Mouse (Mus musculus) urinary bladder, adult 2 months (tissue): ENCODE measurements around the gene Haus4. TPM values are rescaled to one million over a fixed set of nuclear protein-coding genes. Genes with fewer than 3 reads are reported as not detected.
A peak's percentile ranks its signal among the peaks of the same experiment; 100 is the strongest.

Experiments
- DNase-seq: peaks from one replicate; pipeline ENCODE4 v3.0.0; 2022; ENCODE audit warnings: low spot score
- polyA plus RNA-seq: library from polyadenylated mRNA; depleted of rRNA; stranded (reverse); fragments of >200 nt; gene quantifications from 2 replicates; pipeline ENCODE4 v1.2.3, GENCODE M21; 2012

The Haus4 gene
- polyA plus RNA-seq, 1 experiment, result 14.1 TPM

DNA sequence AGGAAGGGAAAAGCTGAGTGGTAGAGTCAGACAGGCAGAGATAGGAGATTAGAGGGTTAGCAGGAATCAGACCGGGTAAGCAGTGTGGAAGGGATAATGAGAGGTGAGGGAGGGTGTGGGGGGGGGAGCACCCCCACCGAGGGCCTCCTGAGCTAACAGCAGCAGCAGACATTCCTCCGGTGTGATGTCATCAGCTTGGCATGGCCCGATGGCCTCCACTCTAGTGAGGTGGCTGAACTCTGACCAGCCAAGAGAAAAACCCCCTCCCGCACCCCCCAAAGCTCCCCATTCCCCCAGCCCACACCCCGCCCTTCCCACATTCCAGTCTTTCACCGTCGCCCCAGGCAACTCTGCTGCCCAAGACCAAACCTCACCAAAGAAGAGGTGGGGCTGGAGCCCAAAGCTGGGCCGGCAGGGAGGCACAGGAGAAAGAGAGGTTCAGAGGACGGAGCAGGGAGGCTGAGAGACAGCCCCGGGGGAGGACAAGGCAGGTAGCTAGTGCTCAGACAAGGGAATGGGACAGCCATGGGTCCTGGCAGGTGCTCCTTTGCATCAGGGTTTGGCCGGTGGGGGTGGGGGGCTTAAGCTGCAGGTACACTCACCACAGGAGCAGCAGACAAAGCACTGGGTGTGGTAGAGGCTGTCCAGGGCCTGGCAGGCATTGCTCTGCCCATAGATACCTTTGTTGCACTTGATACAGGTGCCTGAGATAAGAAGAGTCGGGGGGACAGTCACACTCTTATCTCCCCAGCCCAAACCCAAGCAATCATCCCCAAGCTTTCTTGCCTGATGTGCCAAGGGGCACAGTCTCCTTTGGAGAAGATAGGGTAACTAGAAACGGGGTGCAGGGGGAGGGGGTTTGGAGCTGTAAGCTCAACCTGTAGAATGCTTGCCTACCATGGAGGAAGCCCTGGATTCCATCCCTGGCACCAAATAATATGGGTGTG, 18.6 kb upstream of the Haus4 start:
- no peak for DNase-seq

DNA sequence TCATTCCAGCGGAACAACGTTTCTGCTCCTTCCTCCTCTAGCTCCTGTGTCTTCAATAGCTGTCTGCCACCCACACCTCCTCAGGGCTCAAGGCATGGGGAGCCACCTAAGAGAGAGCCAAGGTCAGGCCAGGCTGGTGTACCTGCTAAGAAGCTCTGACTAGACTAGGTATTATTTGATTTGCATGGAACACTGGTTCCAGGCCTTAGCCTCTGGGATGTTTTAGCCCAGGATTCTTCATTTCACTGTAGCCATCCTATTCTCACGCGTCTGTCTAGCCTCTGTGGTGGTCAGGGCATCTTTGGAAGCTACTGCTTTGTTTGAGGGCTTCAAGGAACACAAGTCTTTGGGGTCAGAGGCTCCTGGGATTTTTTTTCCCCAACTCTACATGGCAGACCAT, 17.7 kb upstream of the Haus4 start:
- DNase-seq, result no peak

DNA sequence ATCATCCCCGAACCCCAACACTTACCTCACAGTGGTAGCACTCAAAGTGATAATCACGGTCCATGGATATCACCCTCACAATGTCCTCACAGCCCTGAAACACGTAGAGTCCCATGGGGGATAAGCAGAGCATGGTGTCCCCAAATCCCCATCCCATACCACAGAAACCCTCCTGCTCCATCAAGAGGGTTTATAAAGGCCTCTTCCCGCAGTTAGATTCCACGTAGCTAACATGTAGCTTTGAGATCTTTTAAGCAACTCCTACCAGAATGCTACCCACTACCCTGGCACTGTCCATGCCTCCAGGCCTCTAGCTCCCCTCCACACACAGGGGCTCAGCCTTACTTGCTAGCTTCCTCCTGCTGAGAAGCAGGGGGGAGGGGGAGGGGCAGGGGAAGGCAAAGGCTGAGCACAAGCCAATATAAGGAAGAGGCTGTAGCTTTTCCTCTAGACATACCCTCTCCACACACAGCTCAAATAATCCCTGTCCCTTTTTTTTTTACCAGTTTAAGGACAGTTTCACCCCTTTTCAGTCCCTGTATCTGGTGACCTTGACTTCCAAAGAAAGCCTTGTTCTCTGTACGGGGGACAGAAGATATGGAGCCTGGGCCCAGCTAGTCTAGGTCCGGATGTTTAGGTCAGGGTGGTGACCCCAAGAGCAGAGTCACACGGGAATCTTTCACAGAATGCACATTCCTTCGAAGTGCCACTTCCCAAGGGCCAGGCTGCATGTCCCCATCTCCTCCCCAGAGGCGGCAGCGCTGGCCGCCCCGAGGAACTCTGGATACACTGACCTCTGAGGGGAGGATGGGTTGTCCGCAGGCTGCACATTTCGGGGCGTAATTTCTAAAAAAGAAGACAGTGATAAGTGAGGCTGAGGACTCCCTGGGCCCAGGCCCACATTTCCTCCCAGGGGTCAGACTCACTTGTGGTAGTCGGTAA, 15.3 kb upstream of the Haus4 start:
- DNase-seq, result no peak

DNA sequence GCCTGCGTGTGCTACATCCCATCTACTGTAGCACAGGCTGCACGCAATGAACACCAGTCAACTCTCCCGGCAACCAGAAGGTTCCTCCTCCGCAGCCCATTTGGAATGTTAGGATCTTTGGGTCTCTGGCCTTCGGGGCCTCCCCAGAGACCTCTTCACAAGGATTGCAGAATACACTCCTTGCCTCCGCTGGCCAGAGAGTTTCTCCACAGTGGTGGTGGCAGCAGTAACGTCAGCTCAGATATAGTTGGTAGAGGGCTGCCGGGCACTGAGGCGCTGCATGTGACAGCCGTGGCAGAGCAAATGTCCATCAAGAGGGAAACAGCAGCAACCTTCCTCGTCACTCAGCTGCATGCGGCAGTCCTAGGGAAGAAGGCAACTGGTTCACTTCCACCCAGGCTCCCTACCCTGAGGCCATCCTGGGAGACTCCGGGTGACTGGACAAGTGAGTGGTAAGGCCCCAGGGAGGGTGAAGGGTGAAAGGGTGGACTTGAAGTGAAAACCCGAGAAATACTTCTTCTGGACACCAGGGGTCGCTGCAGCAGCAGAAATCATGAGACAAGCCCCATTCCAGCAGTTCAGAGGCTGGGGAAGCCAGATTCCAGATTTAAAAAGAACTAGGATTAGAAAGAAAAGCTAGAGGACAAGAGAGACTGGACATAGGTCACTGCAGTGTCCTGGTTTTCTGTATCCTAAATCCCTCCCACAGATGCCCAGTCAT, 14.4 kb upstream of the Haus4 start:
- DNase-seq, result no peak

DNA sequence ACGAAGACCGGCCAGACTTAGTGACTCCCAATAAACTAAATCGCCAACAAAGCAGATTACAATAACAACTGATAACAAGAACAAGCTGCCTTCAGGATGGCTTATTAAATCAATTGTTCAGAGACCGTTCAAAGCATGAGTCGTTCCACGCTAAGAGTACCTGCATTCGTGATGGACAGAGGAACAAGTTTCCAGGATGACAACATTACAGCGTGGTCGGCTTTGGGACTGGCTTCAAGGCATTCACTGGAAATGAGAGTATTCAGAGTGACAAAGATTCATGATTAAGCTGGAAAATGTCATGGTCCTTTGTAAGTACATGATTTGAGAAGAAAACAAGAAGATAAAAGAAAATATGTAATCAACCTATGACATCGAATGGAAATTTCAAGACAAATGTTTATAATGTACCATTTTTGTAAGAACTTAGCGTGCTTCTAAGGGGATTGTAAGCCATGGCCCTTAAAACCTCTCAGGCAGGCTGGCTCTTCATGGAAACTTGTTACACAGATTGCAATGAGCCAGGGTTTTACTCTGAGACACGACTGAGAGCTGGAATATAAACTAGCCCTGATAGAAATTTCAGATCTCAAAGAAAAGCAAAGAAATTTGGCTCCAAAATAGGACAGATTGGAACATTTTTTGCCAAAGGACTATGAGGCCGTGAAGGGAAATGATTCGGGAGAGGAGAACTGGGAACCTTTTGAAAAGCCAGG, 6.3 kb upstream of the Haus4 start:
- no peak for DNase-seq

DNA sequence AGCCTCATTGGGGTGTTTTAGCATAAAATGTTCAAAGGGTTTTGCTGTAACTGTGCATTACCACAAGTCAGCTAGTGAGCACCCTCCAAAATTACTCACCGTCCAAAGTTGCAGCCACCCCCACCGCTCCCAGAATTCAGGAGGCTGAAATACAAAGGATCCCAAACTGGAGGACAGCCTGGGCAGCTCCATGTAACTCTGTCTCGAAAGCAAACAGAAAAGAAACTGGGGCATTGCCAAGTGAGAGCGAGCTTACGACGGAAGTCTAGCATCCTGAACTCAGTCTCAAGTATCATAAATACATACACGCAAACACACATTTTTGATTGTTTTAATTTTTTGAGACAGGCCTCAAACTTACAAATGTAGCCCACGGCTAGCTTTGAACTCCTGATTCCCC, 2.9 kb upstream of the Haus4 start:
- no peak for DNase-seq

DNA sequence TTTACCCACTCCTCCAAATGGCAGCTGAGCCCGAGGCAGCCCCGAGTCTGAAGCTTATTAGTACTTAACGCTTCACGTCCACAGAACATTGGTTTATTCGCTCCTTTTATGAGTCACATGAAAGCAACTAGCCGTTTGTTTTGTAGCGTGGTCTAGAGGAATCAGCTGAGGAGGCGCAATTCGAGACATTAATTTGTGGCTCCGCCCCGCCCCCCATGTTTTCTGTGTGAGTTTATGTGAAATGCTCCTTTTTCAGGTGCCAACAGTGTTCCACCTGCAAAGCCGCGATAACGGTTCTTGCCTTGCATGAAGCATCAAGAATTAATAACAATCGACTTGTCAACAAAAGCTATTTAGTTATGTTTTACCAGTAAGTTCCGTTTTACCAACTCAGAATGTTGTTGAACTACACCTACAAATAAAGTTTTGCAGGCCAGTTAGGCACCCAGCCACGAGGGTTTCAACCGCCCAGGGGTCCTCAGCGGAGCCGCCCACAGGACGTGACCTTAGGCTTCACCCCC, 902 bp downstream of the Haus4 start:
- no peak for DNase-seq

DNA sequence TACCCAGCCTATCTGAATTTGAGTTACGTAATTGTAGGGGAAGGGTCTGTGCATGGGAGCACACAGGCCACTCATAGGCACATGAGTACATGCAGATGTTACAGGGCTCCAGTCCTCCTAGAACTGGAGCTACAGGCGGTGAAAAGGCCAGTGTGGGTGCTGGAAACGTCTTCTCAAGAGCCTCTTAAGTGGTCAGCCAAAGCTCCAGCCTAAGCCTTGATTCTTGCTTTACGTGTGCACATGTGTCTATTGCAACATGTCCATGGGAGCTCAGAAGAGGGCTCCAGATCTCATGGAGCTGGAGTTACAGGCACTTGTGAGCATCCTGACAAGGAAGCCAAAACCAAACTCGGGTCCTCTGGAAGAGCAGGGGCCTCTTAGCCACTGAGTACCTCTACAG, 9.7 kb downstream of the Haus4 start:
- no peak for DNase-seq

DNA sequence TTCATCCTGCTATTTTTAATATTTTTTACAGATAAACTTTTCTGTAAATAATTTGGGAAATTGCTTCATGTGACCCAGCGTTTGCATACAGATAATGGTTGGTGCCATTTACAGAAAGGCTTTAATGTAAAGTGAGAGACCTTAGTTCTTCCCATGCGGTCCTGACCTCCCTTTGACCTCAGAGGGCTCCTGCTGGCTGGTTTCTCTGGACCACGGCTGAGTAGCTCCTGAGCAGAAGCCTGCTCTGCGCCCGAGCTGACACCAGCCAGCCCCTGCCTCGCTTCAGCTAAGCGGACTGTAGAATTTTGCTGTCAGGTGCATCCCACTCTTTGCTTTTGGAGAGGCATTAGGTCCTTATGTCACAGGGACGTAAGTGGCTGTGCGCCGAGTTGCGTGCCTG, 13.6 kb downstream of the Haus4 start:
- DNase-seq, result no peak

DNA sequence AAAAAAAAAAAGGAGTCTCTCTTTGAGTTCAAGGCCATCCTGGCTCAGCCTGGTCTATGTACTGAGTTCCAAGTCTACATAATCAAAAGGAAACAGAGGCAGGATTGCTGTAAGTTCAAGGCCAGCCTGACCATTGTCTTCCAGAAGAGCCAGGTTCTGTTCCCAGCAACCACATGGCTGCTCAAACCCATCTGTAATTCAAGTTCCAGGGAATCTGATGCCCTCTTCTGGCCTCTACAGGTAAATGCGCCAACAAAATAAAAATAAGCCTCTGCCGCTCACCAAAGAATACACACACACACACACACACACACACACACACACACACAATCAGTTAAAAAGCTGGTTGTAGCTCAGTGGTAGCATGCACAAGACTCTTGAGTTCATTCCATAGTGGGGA, 15.8 kb downstream of the Haus4 start:
- DNase-seq, result no peak

DNA sequence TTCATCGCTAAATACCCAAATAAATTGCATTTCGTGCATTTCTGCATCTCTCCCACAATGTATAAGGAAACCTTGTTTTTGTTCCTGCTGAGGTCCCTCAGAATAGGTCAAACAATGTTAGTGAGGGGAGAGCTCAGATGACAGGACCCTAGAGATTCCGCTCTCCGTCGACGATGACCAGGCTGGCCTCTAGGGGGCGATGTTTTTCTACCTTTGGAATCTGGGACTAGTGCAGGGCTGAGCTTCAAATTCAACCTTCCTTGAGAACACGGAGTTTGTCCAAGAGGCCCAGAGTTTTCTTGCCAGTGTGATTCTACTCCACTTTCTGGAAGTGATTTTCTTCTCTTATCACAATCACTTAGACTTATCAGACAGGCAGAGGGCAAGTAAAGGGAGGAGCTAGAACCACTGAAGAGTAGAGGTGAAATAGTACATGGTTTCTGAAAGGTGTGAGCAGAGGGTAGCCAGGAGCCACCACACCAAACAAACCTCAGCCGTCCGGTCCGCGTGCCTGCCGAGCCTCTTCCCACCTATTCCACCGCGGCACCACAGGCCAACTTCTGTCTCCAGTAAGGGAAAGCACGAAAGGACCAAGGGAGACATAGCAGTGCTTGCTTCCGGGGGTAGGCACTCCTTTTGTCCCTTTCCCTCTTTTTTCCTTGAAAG, 25.8 kb downstream of the Haus4 start:
- DNase-seq, result peak; percentile 50

DNA sequence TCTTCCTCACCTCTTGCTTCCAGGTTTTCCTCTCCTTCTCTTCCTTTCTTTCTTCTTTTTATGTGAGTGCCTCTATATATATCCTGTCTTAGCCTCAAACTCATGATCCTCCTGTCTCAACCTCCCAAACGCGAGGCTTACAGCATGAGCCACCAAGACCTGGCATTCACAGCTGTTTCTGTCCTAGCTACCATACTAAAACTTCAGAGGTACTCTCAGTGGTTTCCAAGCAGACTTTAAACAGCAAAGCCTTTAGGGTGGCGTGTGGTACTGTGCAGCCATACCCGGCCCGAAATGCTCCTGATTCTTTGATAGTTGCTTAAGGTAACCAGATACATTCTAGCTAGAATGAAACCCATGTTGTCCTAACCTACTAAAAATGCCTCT, 26.4 kb downstream of the Haus4 start:
- no peak for DNase-seq

DNA sequence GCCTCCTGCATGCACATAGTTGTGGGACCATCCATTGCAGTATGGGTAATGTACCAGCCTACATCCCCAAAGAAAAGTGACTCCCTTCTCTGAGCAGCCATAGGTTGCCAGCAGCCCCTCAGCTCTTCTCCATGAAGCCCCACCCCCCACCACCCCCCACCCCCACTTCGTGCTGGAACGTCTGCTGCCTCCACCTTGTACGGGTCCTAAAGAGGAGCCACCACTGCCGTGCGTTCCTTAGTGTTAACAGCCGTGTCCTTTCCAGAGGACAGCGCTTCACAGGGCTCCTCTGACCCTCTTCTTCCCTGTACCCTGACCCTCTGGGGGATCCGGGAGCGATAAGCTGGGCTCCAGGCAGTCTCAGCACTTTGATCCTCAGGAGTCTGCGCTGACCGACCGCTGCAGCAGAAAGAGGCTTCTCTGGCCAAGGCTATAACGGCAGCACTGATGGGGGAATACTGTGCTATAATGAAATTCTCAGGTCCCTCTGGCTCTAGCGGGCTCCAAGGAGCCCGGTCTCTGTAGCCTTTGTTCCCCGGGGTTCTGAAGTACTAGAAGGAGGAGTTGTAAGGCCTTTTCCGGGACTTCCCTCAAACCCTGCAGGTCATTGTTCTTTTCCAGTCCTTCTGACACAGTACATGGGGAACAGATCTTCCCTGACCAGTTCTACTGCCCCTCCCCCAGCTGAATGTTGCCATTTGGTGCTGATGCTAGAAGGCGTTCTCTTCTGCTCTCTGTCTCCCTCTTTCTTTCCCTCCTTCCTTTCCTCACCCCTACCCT, 27.0 kb downstream of the Haus4 start:
- no peak for DNase-seq

DNA sequence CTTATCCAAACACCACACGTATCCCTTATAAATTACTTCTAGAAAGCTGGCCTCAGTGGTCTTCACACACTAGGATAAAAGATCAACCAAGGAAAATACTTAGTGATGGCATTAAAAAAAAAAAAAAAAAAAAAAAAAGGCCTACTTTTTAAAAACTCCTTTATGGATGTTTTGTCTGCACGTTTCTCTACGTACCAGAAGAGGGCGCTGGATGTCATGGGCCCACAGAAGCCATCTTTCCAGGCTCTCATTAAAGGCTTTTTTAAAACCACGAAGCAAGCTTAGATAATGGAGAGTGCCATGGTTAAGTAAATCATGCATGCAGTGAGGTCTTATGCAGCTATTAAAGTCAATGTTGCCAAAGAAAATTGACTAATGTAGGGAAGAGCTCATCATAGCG, 30.8 kb downstream of the Haus4 start:
- DNase-seq, result no peak

DNA sequence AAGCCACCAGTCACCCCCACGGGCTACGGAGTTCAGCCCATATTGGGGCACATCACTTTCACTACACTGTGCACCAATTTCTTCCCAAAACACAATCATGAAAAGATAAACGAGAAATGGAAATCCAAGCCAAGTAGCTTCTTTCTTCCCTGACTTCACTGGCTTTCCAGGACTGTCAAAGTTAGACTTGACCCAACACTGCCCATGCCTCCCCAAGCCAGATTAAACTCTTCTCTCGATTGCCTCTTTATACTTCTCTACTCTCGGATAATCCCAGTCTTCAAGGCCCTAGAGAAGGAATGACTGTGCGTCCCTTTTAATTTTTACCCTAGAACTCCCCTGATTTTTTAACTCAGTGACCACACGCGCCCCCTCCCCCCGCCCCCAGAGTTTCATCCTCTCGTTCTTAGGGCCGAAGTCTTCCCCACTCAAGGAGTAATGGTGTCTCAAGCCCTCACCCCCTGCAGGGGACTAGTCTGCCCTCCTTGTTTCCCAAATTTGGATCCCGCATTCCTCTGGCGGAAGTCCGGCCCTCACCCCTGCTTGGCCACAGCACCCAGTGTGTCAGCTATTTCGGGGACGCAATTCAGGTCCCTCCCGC, 37.6 kb downstream of the Haus4 start:
- no peak for DNase-seq

DNA sequence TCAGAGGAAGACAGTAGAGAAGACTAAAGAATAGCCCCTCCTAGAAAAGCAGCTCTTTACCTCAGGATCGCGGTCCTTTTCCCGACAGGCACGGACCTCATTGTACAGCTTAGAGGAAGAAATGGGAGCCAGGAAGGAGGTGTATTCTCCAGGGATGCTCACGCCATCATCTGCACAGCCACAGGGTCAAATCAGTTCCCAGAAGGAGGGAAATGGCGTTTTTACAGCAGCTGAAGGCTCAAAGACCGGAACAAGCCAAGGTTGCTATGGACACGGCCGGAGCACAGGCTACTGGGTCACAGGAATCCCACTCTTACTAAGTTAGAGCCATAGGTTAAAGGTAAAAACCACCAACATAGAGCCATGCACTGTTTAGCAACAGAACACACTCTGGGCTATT, 44.6 kb downstream of the Haus4 start:
- no peak for DNase-seq

DNA sequence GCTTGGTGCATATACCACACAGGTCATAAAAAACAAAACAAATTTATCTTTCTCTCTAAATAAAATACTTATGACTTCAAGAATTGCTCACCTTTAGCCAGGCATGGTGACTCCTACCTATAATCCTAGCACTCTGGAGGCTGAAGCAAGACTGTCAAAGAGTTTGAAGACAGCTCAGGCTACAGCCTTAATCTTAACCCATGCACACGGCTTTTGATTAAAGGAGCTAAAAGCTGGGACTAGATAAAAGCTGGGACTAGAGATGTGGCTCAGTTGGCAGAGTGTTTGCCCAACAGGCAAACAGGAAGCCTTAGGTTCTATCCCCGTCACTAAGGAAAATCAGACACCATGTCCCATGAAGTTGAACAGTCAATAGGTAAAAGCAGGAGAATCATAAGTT, 51.3 kb downstream of the Haus4 start:
- DNase-seq, result no peak

DNA sequence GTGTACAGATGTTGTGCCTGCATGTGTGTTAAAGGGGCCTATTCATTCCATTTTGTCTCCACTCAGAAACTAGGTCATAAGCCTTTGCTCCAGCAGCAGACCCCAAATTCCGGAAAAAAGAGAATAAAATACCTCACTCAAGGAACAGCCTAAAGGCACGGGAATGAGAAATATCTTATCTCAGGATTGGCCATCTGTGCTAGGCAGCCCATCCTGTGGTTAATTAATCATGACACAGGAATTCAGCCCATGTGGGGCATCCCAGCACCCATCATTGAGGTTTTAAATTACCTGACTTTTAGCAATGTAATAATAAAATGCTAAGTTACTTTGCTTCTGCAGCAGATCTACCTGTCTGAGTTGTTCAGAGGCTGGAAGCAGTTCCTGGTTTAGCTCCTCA, 53.1 kb downstream of the Haus4 start:
- DNase-seq, result no peak

DNA sequence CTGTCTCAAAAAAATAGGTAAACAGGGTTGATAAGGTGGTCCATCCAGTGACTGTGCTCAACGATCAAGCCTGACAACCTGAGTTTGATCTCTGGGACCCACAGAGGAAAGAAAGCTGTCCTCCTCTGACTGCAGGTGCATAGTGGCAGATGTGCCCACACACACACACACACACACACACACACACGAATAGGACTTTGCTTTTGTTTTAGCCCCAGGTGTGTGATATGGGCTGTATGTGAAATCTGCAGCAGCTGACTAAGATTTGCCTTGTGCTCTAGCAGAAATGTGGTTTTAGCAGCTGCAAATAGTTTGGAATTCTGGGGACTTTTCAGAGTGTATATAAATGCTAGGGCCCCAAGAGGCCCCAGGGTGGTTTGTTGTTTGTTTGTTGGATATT, 55.1 kb downstream of the Haus4 start:
- DNase-seq, result no peak
